Mouse (Mus musculus) thymus, adult 2 months (tissue): ENCODE data around the gene Fam19a5.

Experiments
- CTCF ChIP-seq: fragments of 200-500 bp; IDR thresholded peaks from 2 replicates; pipeline ENCODE4 v1.5.1; 2012; ENCODE audit warnings: mild to moderate bottlenecking, control low read depth, low read length, moderate library complexity, borderline replicate concordance; ENCODE audit not compliant: control insufficient read depth, poor library complexity, insufficient read depth; ENCODE audit errors: extremely low read depth
- POLR2A ChIP-seq: fragments of 200-500 bp; IDR thresholded peaks from 2 replicates; pipeline ENCODE4 v1.6.1; 2012; ENCODE audit warnings: mild to moderate bottlenecking, low read length, control low read depth, moderate library complexity; ENCODE audit not compliant: control insufficient read depth, poor library complexity, insufficient read depth; ENCODE audit errors: extremely low read depth

GRCm38 (mm10) chr15:87686415-87687040, 142.4 kb downstream of the Fam19a5 start:
- TF ChIP-seq CTCF, result no peak
- TF ChIP-seq POLR2A, result no peak
